Comparison of ENCODE assay signal across 15 mouse cellular contexts in the genomic region with DNA sequence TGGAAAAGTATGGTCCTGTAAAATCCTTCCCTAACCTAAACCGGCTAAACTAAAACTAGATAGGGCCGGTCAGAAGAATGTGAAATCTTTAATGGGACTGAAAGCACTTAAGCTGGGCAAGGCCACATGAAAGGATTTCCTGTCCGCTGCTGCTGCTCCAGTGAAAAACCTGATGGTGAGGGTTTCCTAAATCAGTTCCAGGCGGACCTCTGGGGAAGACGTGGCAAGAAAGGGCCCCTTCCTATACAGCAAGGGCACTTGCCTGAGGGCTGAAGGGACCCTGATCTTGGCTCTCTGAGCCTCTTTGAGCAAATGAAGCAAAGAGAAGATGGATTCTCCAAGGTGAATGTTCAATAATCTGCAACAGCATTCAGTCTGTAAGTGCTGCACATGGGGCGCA.
DNase-seq lines count a peak whose midpoint lies in the region; ATAC-seq and TF ChIP-seq lines count a peak whose summit lies in the region.
"Had no signal": no experiment of that assay in that cellular context is flagged by ENCODE, and none has a peak within 500 bp of the region (broad histone marks: within the 10 kb centered on the region; RNA-seq: fewer than 3 reads in every experiment).

No protein-coding gene starts in this region.

- H3K79me2 ChIP-seq in heart, adult 2 months (replicated peaks; ENCODE audit: control insufficient read depth, insufficient read depth, low read length): no peaks in the 10 kb centered on the region

- WGBS in heart, embryonic 10.5 days: 51% methylated on average over 6 of the region's 6 CpGs
- WGBS in heart, adult 2 months: 55% methylated on average over 6 of the region's 6 CpGs
- 68% methylated on average over 6 of the region's 6 CpGs for WGBS in liver, embryonic 11.5 days
- WGBS in liver, embryonic 12.5 days (ENCODE audit: insufficient replicate concordance): 54% methylated on average over 6 of the region's 6 CpGs
- WGBS in embryonic facial prominence, embryonic 10.5 days: 23% methylated on average over 6 of the region's 6 CpGs
- WGBS in limb, embryonic 14.5 days: 23% methylated on average over 6 of the region's 6 CpGs

- no peak overlapping the region for H3K4me2 ChIP-seq in liver, embryonic 11.5 days
- no peak overlapping the region for H3K4me2 ChIP-seq in liver, embryonic 12.5 days
- no peak overlapping the region; the same call in 1 of the 2 replicates for H3K4me2 ChIP-seq in limb, embryonic 14.5 days (replicated peaks; ENCODE audit: low read depth, low read length, severe bottlenecking)
- H3K4me2 ChIP-seq: forebrain, embryonic 15.5 days; hindbrain, embryonic 15.5 days had no signal

- H3K36me3 ChIP-seq in heart, embryonic 10.5 days: peaks cover 5% of the 10 kb centered on the region; the same call in 1 of the 2 replicates
- H3K36me3 ChIP-seq in heart, adult 2 months (ENCODE audit: control insufficient read depth, insufficient read depth, low read length): no peaks in the 10 kb centered on the region; the same call in 1 of the 2 replicates
- H3K36me3 ChIP-seq in liver, embryonic 11.5 days (ENCODE audit: control insufficient read depth, insufficient read depth, low read length): no peaks in the 10 kb centered on the region
- H3K36me3 ChIP-seq in liver, embryonic 12.5 days: peaks cover 6% of the 10 kb centered on the region; the same call in 1 of the 2 replicates
- peaks cover 45% of the 10 kb centered on the region for H3K36me3 ChIP-seq in embryonic facial prominence, embryonic 10.5 days (replicated peaks)
- peaks cover 18% of the 10 kb centered on the region for H3K36me3 ChIP-seq in limb, embryonic 14.5 days (ENCODE audit: control insufficient read depth, insufficient read depth, low read length)
- H3K36me3 ChIP-seq: hindbrain, embryonic 15.5 days had no signal

- H3K27me3 ChIP-seq in heart, embryonic 10.5 days (ENCODE audit: insufficient read depth, poor library complexity, severe bottlenecking): no peaks in the 10 kb centered on the region
- no peaks in the 10 kb centered on the region for H3K27me3 ChIP-seq in heart, adult 2 months (ENCODE audit: control insufficient read depth, insufficient read depth, low read length)
- H3K27me3 ChIP-seq in liver, embryonic 11.5 days (replicated peaks; ENCODE audit: control insufficient read depth, insufficient read depth, low read length): no peaks in the 10 kb centered on the region
- H3K27me3 ChIP-seq in liver, embryonic 12.5 days (replicated peaks): no peaks in the 10 kb centered on the region
- H3K27me3 ChIP-seq in embryonic facial prominence, embryonic 10.5 days (replicated peaks; ENCODE audit: low read depth, poor library complexity, severe bottlenecking): no peaks in the 10 kb centered on the region
- no peaks in the 10 kb centered on the region for H3K27me3 ChIP-seq in limb, embryonic 14.5 days (ENCODE audit: control insufficient read depth, insufficient read depth, low read length)
- H3K27me3 ChIP-seq: forebrain, embryonic 15.5 days; hindbrain, embryonic 15.5 days had no signal

- TF ChIP-seq EP300 in heart, adult 2 months (IDR thresholded peaks at IDR 0.05; ENCODE audit: insufficient read depth, low read depth, low read length): no peak

- no peak overlapping the region for H3K4me3 ChIP-seq in heart, embryonic 10.5 days
- H3K4me3 ChIP-seq in heart, adult 2 months: no peak overlapping the region
- H3K4me3 ChIP-seq in liver, embryonic 11.5 days (ENCODE audit: low read depth, low read length): no peak overlapping the region
- H3K4me3 ChIP-seq in liver, embryonic 12.5 days: no peak overlapping the region
- peak overlapping the region; percentile 23; the same call in 1 of the 2 replicates for H3K4me3 ChIP-seq in embryonic facial prominence, embryonic 10.5 days
- H3K4me3 ChIP-seq in limb, embryonic 14.5 days (replicated peaks; ENCODE audit: low read length): no peak overlapping the region
- no peak overlapping the region for H3K4me3 ChIP-seq in gastrocnemius, adult 2 months
- H3K4me3 ChIP-seq: forebrain, embryonic 15.5 days; hindbrain, embryonic 15.5 days had no signal

- peaks cover 13% of the 10 kb centered on the region for H3K4me1 ChIP-seq in heart, embryonic 10.5 days
- H3K4me1 ChIP-seq in heart, adult 2 months (ENCODE audit: control insufficient read depth, insufficient read depth, low read length): peaks cover 1% of the 10 kb centered on the region; the same call in 1 of the 2 replicates
- peaks cover 10% of the 10 kb centered on the region for H3K4me1 ChIP-seq in liver, embryonic 11.5 days (replicated peaks; ENCODE audit: control insufficient read depth, insufficient read depth, low read length)
- H3K4me1 ChIP-seq in liver, embryonic 12.5 days: peaks cover 16% of the 10 kb centered on the region
- H3K4me1 ChIP-seq in embryonic facial prominence, embryonic 10.5 days: peaks cover 72% of the 10 kb centered on the region
- peaks cover 51% of the 10 kb centered on the region for H3K4me1 ChIP-seq in limb, embryonic 14.5 days (ENCODE audit: control insufficient read depth, insufficient read depth, low read length)
- H3K4me1 ChIP-seq: forebrain, embryonic 15.5 days had no signal

- TF ChIP-seq CTCF in heart, adult 2 months (IDR thresholded peaks at IDR 0.05): no peak
- TF ChIP-seq CTCF in gastrocnemius, adult 2 months (IDR thresholded peaks at IDR 0.05): no peak

- intact Hi-C loops in heart, adult 2 months (cut with DNase I): loop anchor here (5.0 kb wide), 1 partner anchor 78 kb away; the partner anchor contains the start of gene Rai14
- intact Hi-C loops in gastrocnemius, adult 2 months (cut with DNase I): no loop called here

- no peak for DNase-seq in heart, embryonic 10.5 days (ENCODE audit: low spot score)
- DNase-seq in heart, adult 2 months: no peak
- DNase-seq in liver, embryonic 11.5 days (ENCODE audit: low spot score): no peak
- DNase-seq in embryonic facial prominence, embryonic 10.5 days (ENCODE audit: low spot score): peak; percentile 84
- no peak for DNase-seq in limb, embryonic 14.5 days (ENCODE audit: low spot score)
- DNase-seq in gastrocnemius, adult 2 months: no peak
- no peak for DNase-seq in right cerebral cortex, adult 2 months (ENCODE audit: low spot score in 2 of 2)
- DNase-seq: adrenal gland, adult 8-10 months; layer of hippocampus, adult 9-11 months; lung, adult 2 months; thymus, adult 18-20 months had no signal

- no peak for TF ChIP-seq POLR2A in heart, adult 2 months (IDR thresholded peaks at IDR 0.05; ENCODE audit: insufficient read depth, low read depth, low read length)
- no peak for TF ChIP-seq POLR2A in limb, embryonic 14.5 days (IDR thresholded peaks at IDR 0.05; ENCODE audit: borderline replicate concordance, extremely low read depth, insufficient read depth, insufficient read length)

- H3K9me3 ChIP-seq in heart, embryonic 10.5 days: no peaks in the 10 kb centered on the region
- no peaks in the 10 kb centered on the region for H3K9me3 ChIP-seq in liver, embryonic 11.5 days (ENCODE audit: control insufficient read depth, low read length)
- no peaks in the 10 kb centered on the region for H3K9me3 ChIP-seq in liver, embryonic 12.5 days (replicated peaks)
- no peaks in the 10 kb centered on the region for H3K9me3 ChIP-seq in embryonic facial prominence, embryonic 10.5 days
- H3K9me3 ChIP-seq in limb, embryonic 14.5 days (ENCODE audit: control insufficient read depth, low read length): no peaks in the 10 kb centered on the region
- H3K9me3 ChIP-seq: forebrain, embryonic 15.5 days; hindbrain, embryonic 15.5 days had no signal

- no peak for ATAC-seq in liver, embryonic 11.5 days (replicated peaks; ENCODE audit: low FRiP score)
- ATAC-seq in liver, embryonic 12.5 days: no peak
- ATAC-seq in limb, embryonic 14.5 days (ENCODE audit: low FRiP score, low read depth): 0 out of 2 replicates have a peak, but pooled peaks have one; percentile 42
- ATAC-seq: forebrain, embryonic 15.5 days; midbrain, embryonic 16.5 days had no signal

- H3K27ac ChIP-seq in heart, embryonic 10.5 days: peak overlapping the region; percentile 69
- H3K27ac ChIP-seq in heart, adult 2 months: no peak overlapping the region
- peak overlapping the region; percentile 53; the same call in 1 of the 2 replicates for H3K27ac ChIP-seq in liver, embryonic 11.5 days (ENCODE audit: low read depth, low read length)
- no peak overlapping the region; the same call in 1 of the 2 replicates for H3K27ac ChIP-seq in liver, embryonic 12.5 days
- peak overlapping the region; percentile 90 for H3K27ac ChIP-seq in embryonic facial prominence, embryonic 10.5 days (replicated peaks)
- H3K27ac ChIP-seq in limb, embryonic 14.5 days (replicated peaks; ENCODE audit: low read depth, low read length): peak overlapping the region; percentile 70
- H3K27ac ChIP-seq in gastrocnemius, adult 2 months: no peak overlapping the region
- H3K27ac ChIP-seq: forebrain, embryonic 15.5 days; hindbrain, embryonic 15.5 days had no signal

- no peak overlapping the region for H3K9ac ChIP-seq in heart, adult 2 months (ENCODE audit: low read depth, low read length)
- H3K9ac ChIP-seq in liver, embryonic 11.5 days (ENCODE audit: low read depth, low read length): no peak overlapping the region
- no peak overlapping the region for H3K9ac ChIP-seq in liver, embryonic 12.5 days
- H3K9ac ChIP-seq in limb, embryonic 14.5 days (ENCODE audit: low read depth, low read length, severe bottlenecking): 0 out of 2 replicates have a peak overlapping the region, but pooled peaks have one; percentile 16
- H3K9ac ChIP-seq: forebrain, embryonic 15.5 days; hindbrain, embryonic 15.5 days had no signal

Comparison
In these comparisons a context has a peak if more than half of its experiments do, and no peak if none do; other contexts are left out.
1. H3K27ac ChIP-seq: peak in heart, embryonic 10.5 days (single experiment), liver, embryonic 11.5 days (single experiment), embryonic facial prominence, embryonic 10.5 days (single experiment) and limb, embryonic 14.5 days (single experiment); none in heart, adult 2 months (single experiment), liver, embryonic 12.5 days (single experiment) and gastrocnemius, adult 2 months (single experiment).